Mouse (Mus musculus) 3T3-L1 (cell line): ENCODE results near the gene E330034G19Rik.
"Not testable (repeated sequence)": the region's sequence is repeated elsewhere in the genome, so short reads cannot be mapped to it uniquely, and the experiment has no call there.

Source experiments
- DNase-seq: peaks from one replicate; pipeline ENCODE4 v3.0.0-alpha.2; 2015; ENCODE audit warnings: low read depth, low spot score

The E330034G19Rik gene

GRCm38 (mm10) chr14:24347007-24347406, 54.0 kb downstream of the E330034G19Rik start:
- DNase-seq = not testable (repeated sequence)

GRCm38 (mm10) chr14:24358295-24358951, 65.4 kb downstream of the E330034G19Rik start:
- peak; percentile 22 for DNase-seq
